Mouse (Mus musculus) Patski (cell line): ENCODE measurements around the gene Litaf. TPM values are rescaled to one million over a fixed set of nuclear protein-coding genes. Genes with fewer than 3 reads are reported as not detected.

Source experiments
- ATAC-seq: fragments of 100-300 bp; one replicate; pipeline ENCODE4 v1.8.0; 2021
- CTCF ChIA-PET: fragments of 350-600 bp; sonication (Branson Sonifier 250); formaldehyde crosslinking; loops from one replicate; lab custom pipeline; 2022; ENCODE audit warnings: inconsistent platforms; lab: Charles Lee
- POLR2A ChIA-PET: fragments of 350-600 bp; sonication (Branson Sonifier 250); formaldehyde crosslinking; loops from one replicate; lab custom pipeline; 2022; ENCODE audit warnings: antibody characterized with exemption, inconsistent platforms; lab: Charles Lee
- DNase-seq: peaks from one replicate; pipeline ENCODE4 v3.0.0-alpha.2; 2011; ENCODE audit warnings: low read depth, low spot score
- H3K27me3 ChIP-seq: fragments of 371-371 bp; one replicate; pipeline ENCODE4 v1.5.1; 2021
- CTCF ChIP-seq: fragments of 100-300 bp; IDR thresholded peaks from one replicate; pipeline ENCODE4 v1.5.1; 2021
- in situ Hi-C: fragments of 300-500 bp; cut with MboI; formaldehyde crosslinking; loops from 3 replicates; pipeline ENCODE4 v1.11.1; 2018; ENCODE audit warnings: low pct_unique_long_range_greater_than_20kb, mixed read lengths
- polyA plus RNA-seq: library from polyadenylated mRNA; unstranded; gene quantifications from one replicate; pipeline ENCODE4 v1.2.3, GENCODE M21; 2021

Litaf gene
- 344 TPM for polyA plus RNA-seq

DNA sequence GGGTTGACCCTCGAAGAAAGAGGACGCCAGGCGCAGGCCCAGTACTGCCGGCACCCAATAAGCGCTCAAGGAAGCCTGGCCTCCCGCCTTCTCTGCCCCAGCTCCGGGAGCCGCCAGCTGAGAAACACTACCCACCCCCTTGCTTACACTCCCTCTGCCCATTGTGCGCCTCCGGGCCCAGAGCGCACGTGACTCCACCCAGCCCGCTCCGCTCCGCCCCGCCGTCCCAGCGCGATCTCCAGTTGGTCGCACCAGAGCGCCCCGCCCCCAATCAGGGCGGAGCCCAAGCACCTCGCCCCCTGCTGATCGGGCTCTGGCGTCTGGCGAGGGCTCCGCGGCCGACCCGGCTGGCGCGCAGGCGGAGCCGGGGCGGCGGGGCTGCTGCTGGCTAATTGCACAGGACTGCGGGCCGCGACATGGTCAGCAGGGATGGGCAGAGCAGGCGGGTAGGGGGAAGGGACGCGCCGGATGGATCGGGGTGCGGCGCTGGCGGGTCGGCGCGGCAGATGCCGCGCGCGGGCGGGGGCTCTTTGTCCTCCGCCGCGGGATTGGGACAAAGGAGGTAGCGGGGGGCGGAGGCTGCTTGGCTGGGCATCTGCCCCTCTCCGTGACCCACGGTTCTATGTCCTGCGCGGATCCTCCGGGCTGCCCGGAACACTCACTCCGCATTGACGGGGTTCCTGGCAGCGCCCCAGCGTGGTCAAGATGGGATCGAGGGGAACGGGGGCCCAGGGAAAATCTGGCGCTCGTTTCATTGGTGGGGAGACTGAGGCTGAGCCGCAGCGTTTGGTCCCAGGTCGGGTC, at the start of gene Litaf:
Litaf (minus strand) TSS at position 129 of the 804 bp plus-strand sequence.
- ChIA-PET CTCF (interaction anchor here (0.9 to 2.4 kb wide), 7 partner anchors 8 to 32 kb away, joined by 3 to 7 read pairs (median 4); no protein-coding TSS in a partner anchor), POLR2A (interaction anchor here (0.6 to 1.4 kb wide), 5 partner anchors 8 to 63 kb away, joined by 3 to 5 read pairs (median 3); no protein-coding TSS in a partner anchor)
- DNase-seq (peak; percentile 77), ATAC-seq (peak; percentile 66)
- in situ Hi-C loops = no loop called here
- H3K27me3 ChIP-seq = no peaks in the 10 kb centered on the region
- no peak for TF ChIP-seq CTCF

DNA sequence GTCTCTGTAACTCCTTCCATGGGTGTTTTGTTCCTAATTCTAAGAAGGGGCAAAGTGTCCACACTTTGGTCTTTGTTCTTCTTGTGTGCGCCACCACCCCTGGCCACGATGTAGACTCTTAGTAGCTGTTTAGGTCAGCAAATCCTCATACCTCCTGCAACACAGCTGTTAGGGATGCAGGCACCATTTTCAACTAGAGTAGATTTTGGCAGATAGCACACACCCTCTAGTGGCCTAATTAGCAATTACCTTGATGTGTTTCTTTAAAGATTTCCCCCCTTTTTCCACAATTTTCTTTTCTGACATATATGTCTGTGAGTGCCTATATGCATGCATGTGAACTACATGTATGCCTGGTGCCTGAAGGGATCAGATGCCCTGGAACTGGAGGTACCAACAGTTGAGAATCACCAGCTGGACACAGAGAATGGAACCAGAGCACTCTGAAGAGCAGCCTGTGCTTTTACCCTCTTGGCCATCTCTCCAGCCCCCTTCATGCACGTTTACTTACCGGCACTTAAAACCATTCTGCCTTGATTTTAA, 43.3 kb upstream of the Litaf start:
- CTCF ChIA-PET = interaction anchor here (0.8 to 5.4 kb wide), 10 partner anchors 11 to 235 kb away, joined by 3 to 39 read pairs (median 3); no protein-coding TSS in a partner anchor
- no peak for ATAC-seq
- in situ Hi-C loops = no loop called here
- TF ChIP-seq CTCF = peak; percentile 65
- no peaks in the 10 kb centered on the region for H3K27me3 ChIP-seq
- POLR2A ChIA-PET = no interaction called here
- DNase-seq = no peak

DNA sequence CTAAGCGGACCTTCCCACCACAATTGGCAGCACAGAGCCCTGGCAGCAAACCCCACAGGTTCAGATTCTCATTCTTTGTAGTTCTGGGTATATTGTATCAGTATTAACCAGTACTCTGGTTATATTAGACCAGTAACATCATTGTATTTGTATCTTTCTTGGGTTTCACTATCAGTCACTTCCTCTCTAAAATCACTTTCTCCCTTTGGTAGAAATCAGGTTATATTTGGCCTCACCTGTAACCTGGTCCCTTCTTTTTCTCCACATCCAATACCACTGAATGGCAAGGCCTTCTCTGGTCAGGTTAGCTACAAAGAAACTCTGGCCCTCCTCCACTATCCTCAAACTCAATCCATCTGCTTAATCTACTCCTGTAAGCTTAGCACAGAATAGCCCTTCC, 38.9 kb upstream of the Litaf start:
- in situ Hi-C loops = no loop called here
- ATAC-seq = no peak
- ChIA-PET POLR2A (no interaction called here), CTCF (interaction anchor here (1.5 kb wide), 1 partner anchor 16 kb away, joined by 3 read pairs; no protein-coding TSS in a partner anchor)
- H3K27me3 ChIP-seq = no peaks in the 10 kb centered on the region
- no peak for TF ChIP-seq CTCF
- DNase-seq = no peak

DNA sequence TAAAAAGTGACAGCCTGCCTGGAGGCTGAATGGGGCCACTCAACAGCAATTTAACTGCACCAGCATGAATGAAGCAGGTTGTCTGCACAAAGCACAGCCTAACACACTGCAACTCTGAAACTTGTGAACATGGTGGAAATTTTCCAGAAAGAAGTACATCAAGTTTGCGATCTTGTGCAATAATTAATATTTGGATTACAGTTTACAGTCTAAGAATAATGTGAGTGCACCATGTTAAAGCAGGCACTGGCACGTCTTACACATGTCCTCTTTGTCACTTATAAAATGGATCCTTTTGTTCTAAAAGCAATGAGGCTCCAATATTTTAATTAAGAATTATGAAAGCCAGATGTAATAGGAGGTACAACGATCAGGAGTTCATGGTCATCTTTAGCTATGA, 31.3 kb upstream of the Litaf start:
- no peaks in the 10 kb centered on the region for H3K27me3 ChIP-seq
- CTCF ChIA-PET = interaction anchor here (2.5 kb wide), 1 partner anchor 10 kb away, joined by 12 read pairs; no protein-coding TSS in a partner anchor
- POLR2A ChIA-PET = interaction anchor here (0.7 kb wide), 1 partner anchor 24 kb away, joined by 3 read pairs; no protein-coding TSS in a partner anchor
- in situ Hi-C loops = loop anchor here (10.0 kb wide), 1 partner anchor 222 kb away; no protein-coding TSS in a partner anchor
- DNase-seq = no peak
- TF ChIP-seq CTCF = no peak
- no peak for ATAC-seq

DNA sequence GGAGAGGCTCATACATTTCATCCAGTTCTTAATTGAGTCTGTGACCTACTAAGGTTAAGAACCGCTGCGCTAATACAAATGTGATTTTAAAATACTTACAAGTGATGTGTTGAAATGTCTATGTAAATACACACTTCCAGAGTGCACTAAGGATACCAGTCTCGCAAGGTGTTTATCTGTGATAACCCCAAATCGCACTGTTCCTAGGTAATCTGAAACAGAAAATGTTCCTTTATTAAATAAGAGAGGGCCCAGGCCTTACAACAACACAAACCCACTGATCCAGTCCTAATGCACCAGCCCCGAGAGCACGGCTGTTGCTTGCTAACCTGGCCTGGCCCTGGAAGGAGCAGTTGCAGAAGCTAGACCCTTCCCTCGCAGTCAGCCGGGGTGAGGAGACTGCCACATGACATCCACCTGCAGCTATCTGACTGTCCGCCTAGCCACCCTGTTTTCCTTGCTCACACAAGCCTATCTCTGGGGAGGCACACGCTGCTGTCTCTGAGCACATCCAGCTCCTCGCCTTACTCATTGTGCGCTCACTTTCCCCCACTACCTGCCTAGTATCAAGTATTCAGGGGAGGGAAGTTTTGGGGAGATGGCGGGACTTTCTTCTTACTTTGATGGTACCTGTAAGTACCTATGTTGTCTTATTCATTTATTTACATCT, 27.9 kb upstream of the Litaf start:
- DNase-seq (no peak), ATAC-seq (no peak)
- in situ Hi-C loops = loop anchor here (10.0 kb wide), 1 partner anchor 219 kb away; no protein-coding TSS in a partner anchor
- no peaks in the 10 kb centered on the region for H3K27me3 ChIP-seq
- TF ChIP-seq CTCF = no peak
- ChIA-PET POLR2A (no interaction called here), CTCF (interaction anchor here (1.0 to 1.9 kb wide), 3 partner anchors 9 to 59 kb away, joined by 3 to 7 read pairs (median 3); no protein-coding TSS in a partner anchor)

DNA sequence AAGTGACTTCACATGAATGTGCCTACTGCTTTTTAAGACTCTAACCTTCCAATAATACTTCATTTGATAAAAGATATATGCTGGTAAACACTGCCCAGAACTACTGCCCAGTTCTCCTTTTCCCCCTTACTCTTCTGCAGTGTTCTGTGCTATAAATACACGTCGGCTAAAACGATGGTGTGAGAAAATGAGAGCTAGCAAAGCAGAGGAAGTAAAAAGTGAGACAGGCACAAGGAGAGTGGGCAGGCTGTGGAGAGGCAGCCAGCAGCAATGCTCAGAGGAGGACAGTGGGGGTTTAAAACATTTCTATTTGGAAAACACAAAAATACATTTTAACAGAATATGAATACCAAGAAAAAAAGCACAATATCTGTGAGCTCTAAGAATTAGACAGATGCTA, 26.6 kb upstream of the Litaf start:
- in situ Hi-C loops = loop anchor here (10.0 kb wide), 1 partner anchor 218 kb away; no protein-coding TSS in a partner anchor
- ATAC-seq (no peak), DNase-seq (no peak)
- no peaks in the 10 kb centered on the region for H3K27me3 ChIP-seq
- POLR2A ChIA-PET = no interaction called here
- TF ChIP-seq CTCF = no peak
- CTCF ChIA-PET = interaction anchor here (1.3 to 1.9 kb wide), 3 partner anchors 10 to 57 kb away, joined by 3 to 7 read pairs (median 6); no protein-coding TSS in a partner anchor

DNA sequence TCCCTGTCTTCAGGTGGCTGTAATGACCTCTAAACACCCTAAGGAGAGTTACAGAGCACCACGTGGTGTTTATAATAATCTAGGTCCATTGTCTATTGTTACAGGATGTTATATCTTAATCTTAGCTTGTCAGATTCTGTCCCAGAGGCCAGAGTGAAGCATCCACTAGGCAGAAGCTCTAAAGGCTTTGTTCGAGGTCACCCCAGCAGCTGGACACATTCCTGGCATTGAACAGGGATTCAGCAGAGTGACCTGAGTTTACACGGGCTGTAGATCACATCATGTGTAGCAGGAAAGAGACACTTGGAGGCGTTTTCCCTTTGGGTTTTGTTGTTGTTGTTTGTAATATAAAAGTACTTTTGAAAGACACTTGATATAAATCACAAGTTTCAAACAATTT, 26.1 kb upstream of the Litaf start:
- no peak for ATAC-seq
- TF ChIP-seq CTCF = no peak

DNA sequence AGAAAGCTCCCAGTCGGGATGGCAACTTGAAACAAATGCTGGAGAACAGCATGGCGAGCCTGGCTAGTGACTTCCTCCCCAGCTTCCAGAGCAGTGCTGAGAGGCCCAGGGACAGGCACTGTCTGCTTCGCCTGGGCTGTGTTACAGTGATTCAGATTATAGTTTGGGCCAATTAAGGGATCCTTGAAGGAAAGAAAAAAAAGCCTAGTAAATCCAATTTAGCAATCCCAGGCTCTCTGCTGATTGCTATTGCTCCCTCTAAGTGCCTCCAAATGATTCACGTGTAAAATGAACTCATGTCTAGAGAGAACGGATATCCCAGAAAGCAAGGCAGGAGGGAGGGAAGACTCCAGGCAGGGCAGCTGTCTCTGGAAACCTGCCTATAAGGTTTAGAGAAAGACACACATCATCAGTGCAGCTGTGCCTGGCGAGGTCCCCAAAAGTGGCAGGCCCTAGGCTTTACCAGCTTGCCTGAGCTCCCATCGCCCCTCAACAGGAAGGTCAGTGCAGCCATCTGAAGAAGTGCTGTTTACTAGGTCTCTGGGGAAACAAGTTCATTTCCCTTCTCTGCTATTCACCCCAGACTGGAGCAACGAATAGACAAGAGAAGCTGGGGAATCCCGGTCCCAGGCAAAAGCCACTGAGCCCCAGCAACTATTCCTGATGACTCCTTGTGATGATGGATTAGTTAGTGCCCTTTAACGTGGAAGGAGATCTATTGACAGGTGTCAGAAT, 25.0 kb upstream of the Litaf start:
- no peak for ATAC-seq
- H3K27me3 ChIP-seq = no peaks in the 10 kb centered on the region
- in situ Hi-C loops = loop anchor here (10.0 kb wide), 1 partner anchor 216 kb away; no protein-coding TSS in a partner anchor
- ChIA-PET CTCF (interaction anchor here (1.3 to 1.6 kb wide), 2 partner anchors 19 to 56 kb away, joined by 3 read pairs; no protein-coding TSS in a partner anchor), POLR2A (interaction anchor here (0.7 to 0.8 kb wide), 2 partner anchors 24 to 300 kb away, joined by 3 read pairs; partner anchors contain the start of gene Prm3)
- no peak for DNase-seq
- no peak for TF ChIP-seq CTCF

More for the DNA sequence above, 26.1 kb upstream of the Litaf start:
- in situ Hi-C loops = loop anchor here (10.0 kb wide), 1 partner anchor 217 kb away; no protein-coding TSS in a partner anchor
- POLR2A ChIA-PET = no interaction called here
- no peaks in the 10 kb centered on the region for H3K27me3 ChIP-seq
- CTCF ChIA-PET = interaction anchor here (1.3 to 1.7 kb wide), 2 partner anchors 10 to 18 kb away, joined by 3 to 6 read pairs; no protein-coding TSS in a partner anchor
- no peak for DNase-seq
